Mouse (Mus musculus) liver, embryonic 14.5 days (tissue): ENCODE measurements around the gene Vwc2. TPM values are rescaled to one million over a fixed set of nuclear protein-coding genes. Genes with fewer than 3 reads are reported as not detected.

Experiments
- ATAC-seq: fragments of 200-750 bp; cut with Nextera tagmentation; 2 replicates; pipeline ENCODE4 v1.8.0; 2017; ENCODE audit warnings: moderate number of reproducible peaks, mild to moderate bottlenecking, moderate library complexity; ENCODE audit not compliant: insufficient read depth
- DNase-seq, 3 experiments: peaks; one replicate each; pipeline ENCODE4 v3.0.0-alpha.2; 2012 to 2013; ENCODE audit warnings: low read depth in 3 of 3, low spot score in 3 of 3
- H3K27ac ChIP-seq: fragments of 300-500 bp; sonication (generic); 2 replicates; pipeline ENCODE4 v1.5.1; 2014; ENCODE audit warnings: moderate library complexity, mild to moderate bottlenecking, control low read depth, inconsistent platforms
- H3K27me3 ChIP-seq: fragments of 300-500 bp; sonication (generic); 2 replicates; pipeline ENCODE4 v1.6.1; 2014; ENCODE audit warnings: mild to moderate bottlenecking, low read length, moderate library complexity; ENCODE audit not compliant: control insufficient read depth, insufficient read depth
- H3K36me3 ChIP-seq: fragments of 300-500 bp; sonication (generic); replicated peaks from 2 replicates; pipeline ENCODE4 v1.6.1; 2014; ENCODE audit warnings: low read depth; ENCODE audit not compliant: control insufficient read depth, insufficient read depth
- H3K4me1 ChIP-seq, 2 experiments: fragments of 200-500 bp in 1 of 2; fragments of 300-500 bp in 1 of 2; sonication (generic) in 1 of 2; replicated peaks; 2 replicates each; pipeline ENCODE4 v1.6.1; 2012 to 2014; ENCODE audit warnings: antibody characterized with exemption in 1 of 2, inconsistent platforms in 1 of 2, low read length in 1 of 2; ENCODE audit not compliant: control insufficient read depth in 2 of 2, insufficient read depth in 2 of 2
- H3K4me2 ChIP-seq: fragments of 300-500 bp; sonication (generic); 2 replicates; pipeline ENCODE4 v1.6.1; 2014; ENCODE audit warnings: low read depth, mild to moderate bottlenecking, control low read depth, moderate library complexity
- H3K4me3 ChIP-seq, 2 experiments: fragments of 200-500 bp in 1 of 2; fragments of 300-500 bp in 1 of 2; sonication (generic) in 1 of 2; 2 replicates each; pipeline ENCODE4 v1.5.1; 2012 to 2014; ENCODE audit warnings: low read depth in 2 of 2, low read length in 2 of 2, mild to moderate bottlenecking in 2 of 2, control low read depth in 1 of 2, inconsistent platforms in 1 of 2, moderate library complexity in 1 of 2; ENCODE audit not compliant: insufficient read depth in 1 of 2
- H3K9ac ChIP-seq: fragments of 300-500 bp; sonication (generic); replicated peaks from 2 replicates; pipeline ENCODE4 v1.6.1; 2014; ENCODE audit warnings: mild to moderate bottlenecking, control low read depth, moderate library complexity
- H3K9me3 ChIP-seq: fragments of 300-500 bp; sonication (generic); 2 replicates; pipeline ENCODE4 v1.6.1; 2016; ENCODE audit warnings: low read length, mixed read lengths; ENCODE audit not compliant: control insufficient read depth
- CTCF ChIP-seq: IDR thresholded peaks from 2 replicates; pipeline ENCODE4 v1.5.1; 2016; ENCODE audit warnings: antibody characterized with exemption, low read depth, control low read depth
- EP300 ChIP-seq: IDR thresholded peaks from 2 replicates; pipeline ENCODE4 v1.6.1; 2016; ENCODE audit warnings: antibody characterized with exemption, low read depth
- WGBS: fragments of 180-500 bp; shearing (Covaris S2); extraction: QIAGEN DNeasy Blood & Tissue Kit; methylation state at CpG from one replicate; pipeline ENCODE4 v1.1.7; 2014; ENCODE audit not compliant: insufficient replicate concordance; 5-methylcytosine and 5-hydroxymethylcytosine counted together
- polyA plus RNA-seq, 2 experiments: library from polyadenylated mRNA; depleted of rRNA in 1 of 2; stranded (reverse) in 1 of 2; unstranded in 1 of 2; fragments of >200 nt; fragmentation: Nextera tagmentation in 1 of 2; extraction: Ambion mirVana in 1 of 2; gene quantifications; 2 replicates each; pipeline versions ENCODE4 v1.2.1 to v1.2.3; 2012 to 2014

The Vwc2 gene
- polyA plus RNA-seq, 2 experiments = 0.03 TPM; not detected in 1

- H3K4me2 ChIP-seq = no peak overlapping the region
- 32% methylated on average over 1 of the region's 1 CpGs for WGBS
- H3K4me1 ChIP-seq = no peaks in the 10 kb centered on the region
- H3K4me3 ChIP-seq = no peak overlapping the region
- TF ChIP-seq CTCF (no peak), EP300 (no peak)
- no peaks in the 10 kb centered on the region for H3K27me3 ChIP-seq
- ATAC-seq = no peak
- no peak overlapping the region for H3K27ac ChIP-seq
- DNase-seq = no peak
- no peaks in the 10 kb centered on the region for H3K36me3 ChIP-seq
- H3K9me3 ChIP-seq = no peaks in the 10 kb centered on the region
- H3K9ac ChIP-seq = no peak overlapping the region
Measured at GRCm38 (mm10) chr11:11102182-11102581, 11.8 kb upstream of the Vwc2 start.

DNA sequence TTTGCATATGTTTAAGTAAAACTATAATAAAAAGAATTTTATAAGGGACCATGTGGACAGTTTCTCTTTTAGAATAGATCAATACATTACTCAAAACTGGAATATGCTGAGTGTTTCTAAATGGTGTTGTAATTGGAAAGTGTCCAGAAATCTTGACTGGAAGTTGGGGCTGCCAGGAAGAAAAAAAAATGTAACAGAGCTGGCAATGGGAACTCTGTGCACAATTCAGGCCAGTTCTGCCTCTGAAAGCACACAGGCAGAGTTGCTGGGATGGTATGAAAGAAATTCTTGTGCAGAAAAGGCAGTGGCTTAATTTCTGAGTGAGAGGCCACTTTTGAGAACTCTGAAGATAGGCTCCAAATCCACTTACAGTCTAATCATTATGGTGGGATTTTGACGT is 11.4 kb upstream of the Vwc2 start:
- no peak for ATAC-seq
- WGBS = 38% methylated on average over 1 of the region's 1 CpGs
- Histone ChIP-seq H3K4me2 (no peak overlapping the region), H3K4me3 (no peak overlapping the region), H3K27ac (no peak overlapping the region), H3K36me3 (no peaks in the 10 kb centered on the region), H3K9ac (no peak overlapping the region), H3K27me3 (no peaks in the 10 kb centered on the region), H3K9me3 (no peaks in the 10 kb centered on the region), H3K4me1 (no peaks in the 10 kb centered on the region)
- no peak for DNase-seq
- TF ChIP-seq EP300 (no peak), CTCF (no peak)

- Histone ChIP-seq H3K4me1 (no peaks in the 10 kb centered on the region), H3K27me3 (peaks cover 2% of the 10 kb centered on the region; the same call in 1 of the 2 replicates), H3K9ac (no peak overlapping the region), H3K27ac (no peak overlapping the region), H3K4me2 (no peak overlapping the region), H3K36me3 (no peaks in the 10 kb centered on the region), H3K4me3 (no peak overlapping the region), H3K9me3 (no peaks in the 10 kb centered on the region)
- WGBS = 25% methylated on average over 3 of the region's 3 CpGs
- DNase-seq (no peak), ATAC-seq (no peak)
- no peak for TF ChIP-seq EP300
- TF ChIP-seq CTCF = no peak
Measured at GRCm38 (mm10) chr11:11108922-11109321, 5.1 kb upstream of the Vwc2 start.

GRCm38 (mm10) chr11:11114234-11115030 is 409 bp downstream of the Vwc2 start:
- H3K4me1 ChIP-seq = no peaks in the 10 kb centered on the region
- ATAC-seq (no peak), DNase-seq (no peak)
- H3K9ac ChIP-seq = no peak overlapping the region
- H3K27me3 ChIP-seq = peaks cover 37% of the 10 kb centered on the region
- H3K4me3 ChIP-seq = no peak overlapping the region
- H3K9me3 ChIP-seq = no peaks in the 10 kb centered on the region
- TF ChIP-seq EP300 = no peak
- no peak for TF ChIP-seq CTCF
- no peak overlapping the region for H3K27ac ChIP-seq
- 2% methylated on average over 34 of the region's 34 CpGs for WGBS
- no peak overlapping the region for H3K4me2 ChIP-seq
- H3K36me3 ChIP-seq = no peaks in the 10 kb centered on the region

DNA sequence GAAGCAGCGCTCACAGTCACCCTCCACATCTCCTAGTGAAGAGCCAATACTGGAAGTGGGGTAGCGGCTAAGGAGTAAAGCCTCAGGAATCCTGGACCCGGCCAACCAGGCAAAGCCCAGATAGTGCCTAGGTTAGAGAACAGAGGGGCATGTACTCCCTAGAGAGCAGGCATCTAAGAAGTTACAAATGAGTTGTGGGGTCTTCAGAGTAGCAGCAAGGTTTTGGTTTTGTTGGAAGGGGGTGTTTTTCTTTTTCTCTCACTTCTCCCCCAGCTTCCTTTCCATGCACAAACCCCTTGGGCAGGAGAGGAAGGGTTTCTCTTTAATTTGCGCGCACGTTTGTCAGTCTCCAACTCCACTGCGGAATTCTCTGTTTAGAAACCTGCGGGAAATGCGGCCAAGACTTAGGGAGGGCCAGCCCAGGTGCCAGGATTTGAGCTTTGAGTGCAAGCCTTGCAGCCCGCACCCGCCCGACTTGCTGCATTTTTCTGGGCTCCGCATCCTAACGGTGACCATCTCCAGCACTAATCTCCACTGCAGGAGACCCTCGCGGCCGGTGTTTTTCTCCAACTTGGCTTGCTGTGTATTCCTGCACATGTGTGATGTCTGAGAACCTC is 1.1 kb downstream of the Vwc2 start:
- H3K9me3 ChIP-seq = no peaks in the 10 kb centered on the region
- DNase-seq = no peak
- ATAC-seq = no peak
- no peaks in the 10 kb centered on the region for H3K4me1 ChIP-seq
- H3K4me3 ChIP-seq = no peak overlapping the region
- no peak overlapping the region for H3K27ac ChIP-seq
- peaks cover 37% of the 10 kb centered on the region for H3K27me3 ChIP-seq
- H3K36me3 ChIP-seq = no peaks in the 10 kb centered on the region
- no peak for TF ChIP-seq EP300
- TF ChIP-seq CTCF = no peak
- 1% methylated on average over 17 of the region's 17 CpGs for whole genome bisulfite sequencing
- no peak overlapping the region for H3K4me2 ChIP-seq
- H3K9ac ChIP-seq = no peak overlapping the region
